Mouse (Mus musculus) neural tube, embryonic 11.5 days (tissue): Measurements from ENCODE around the gene Pik3cd. TPM values are rescaled to one million over a fixed set of nuclear protein-coding genes. Genes with fewer than 3 reads are reported as not detected.

Experiments used
- ATAC-seq: fragments of 200-750 bp; cut with Nextera tagmentation; 2 replicates; pipeline ENCODE4 v1.8.0; 2017; ENCODE audit warnings: moderate number of reproducible peaks, mild to moderate bottlenecking, moderate TSS enrichment, moderate library complexity; ENCODE audit not compliant: insufficient read depth, low FRiP score, low TSS enrichment
- DNase-seq: peaks from one replicate; pipeline ENCODE4 v3.0.0-alpha.2; 2015; ENCODE audit warnings: low spot score
- H3K27ac ChIP-seq: fragments of 300-500 bp; sonication (generic); 2 replicates; pipeline ENCODE4 v1.5.1; 2014; ENCODE audit warnings: low read depth, mild to moderate bottlenecking, low read length
- H3K27me3 ChIP-seq: fragments of 300-500 bp; sonication (generic); 2 replicates; pipeline ENCODE4 v1.6.1; 2014; ENCODE audit warnings: mild to moderate bottlenecking, low read length, mixed read lengths; ENCODE audit not compliant: control insufficient read depth, insufficient read depth
- H3K36me3 ChIP-seq: fragments of 300-500 bp; sonication (generic); 2 replicates; pipeline ENCODE4 v1.6.1; 2014; ENCODE audit warnings: mild to moderate bottlenecking, low read length, moderate library complexity, mixed read lengths; ENCODE audit not compliant: control insufficient read depth, insufficient read depth
- H3K4me1 ChIP-seq: fragments of 300-500 bp; sonication (generic); 2 replicates; pipeline ENCODE4 v1.6.1; 2014; ENCODE audit warnings: low read length, mixed read lengths; ENCODE audit not compliant: control insufficient read depth, insufficient read depth
- H3K4me2 ChIP-seq: fragments of 300-500 bp; sonication (generic); 2 replicates; pipeline ENCODE4 v1.6.1; 2014; ENCODE audit warnings: low read depth, mild to moderate bottlenecking, moderate library complexity
- H3K4me3 ChIP-seq: fragments of 300-500 bp; sonication (generic); 2 replicates; pipeline ENCODE4 v1.5.1; 2014; ENCODE audit warnings: low read depth, low read length
- H3K9ac ChIP-seq: fragments of 300-500 bp; sonication (generic); 2 replicates; pipeline ENCODE4 v1.6.1; 2014; ENCODE audit warnings: mild to moderate bottlenecking, low read length
- H3K9me3 ChIP-seq: fragments of 300-500 bp; sonication (generic); 2 replicates; pipeline ENCODE4 v1.6.1; 2016; ENCODE audit warnings: low read length; ENCODE audit not compliant: control insufficient read depth
- WGBS: fragments of 180-500 bp; shearing (Covaris S2); extraction: QIAGEN DNeasy Blood & Tissue Kit; methylation state at CpG from one replicate; pipeline ENCODE4 v1.1.7; 2014; 5-methylcytosine and 5-hydroxymethylcytosine counted together
- polyA plus RNA-seq: library from polyadenylated mRNA; unstranded; fragments of >200 nt; fragmentation: Nextera tagmentation; extraction: Ambion mirVana; gene quantifications from 2 replicates; pipeline ENCODE4 v1.2.1, GENCODE M21; 2014

Pik3cd gene
- polyA plus RNA-seq, 1 experiment from 2014 or later, result 15.0 TPM

GRCm38 (mm10) chr4:149684841-149685623 lies 17.3 kb downstream of the Pik3cd start:
- WGBS, result 65% methylated on average over 11 of the region's 11 CpGs
- ATAC-seq, result no peak
- no peak overlapping the region for H3K27ac ChIP-seq
- H3K4me1 ChIP-seq, result no peaks in the 10 kb centered on the region
- no peaks in the 10 kb centered on the region for H3K27me3 ChIP-seq
- H3K9me3 ChIP-seq, result no peaks in the 10 kb centered on the region
- no peak overlapping the region for H3K4me3 ChIP-seq
- H3K9ac ChIP-seq, result no peak overlapping the region
- no peak for DNase-seq
- no peak overlapping the region for H3K4me2 ChIP-seq
- no peaks in the 10 kb centered on the region for H3K36me3 ChIP-seq

- H3K4me2 ChIP-seq, result no peak overlapping the region
- no peak for DNase-seq
- H3K27me3 ChIP-seq, result no peaks in the 10 kb centered on the region
- H3K36me3 ChIP-seq, result no peaks in the 10 kb centered on the region
- WGBS, result 21% methylated on average over 7 of the region's 7 CpGs
- no peak for ATAC-seq
- no peak overlapping the region for H3K27ac ChIP-seq
- no peaks in the 10 kb centered on the region for H3K4me1 ChIP-seq
- no peak overlapping the region for H3K9ac ChIP-seq
- H3K9me3 ChIP-seq, result no peaks in the 10 kb centered on the region
- H3K4me3 ChIP-seq, result no peak overlapping the region
Measured at GRCm38 (mm10) chr4:149683875-149684274, 18.5 kb downstream of the Pik3cd start.

GRCm38 (mm10) chr4:149679056-149679770 lies 23.2 kb downstream of the Pik3cd start:
- H3K27ac ChIP-seq, result no peak overlapping the region

GRCm38 (mm10) chr4:149678006-149678405 lies 24.4 kb downstream of the Pik3cd start:
- no peak for DNase-seq
- H3K9ac ChIP-seq, result no peak overlapping the region
- no peaks in the 10 kb centered on the region for H3K36me3 ChIP-seq
- no peak for ATAC-seq
- no peak overlapping the region for H3K27ac ChIP-seq
- H3K4me1 ChIP-seq, result no peaks in the 10 kb centered on the region
- 71% methylated on average over 1 of the region's 1 CpGs for whole genome bisulfite sequencing
- H3K9me3 ChIP-seq, result no peaks in the 10 kb centered on the region
- no peak overlapping the region for H3K4me2 ChIP-seq
- no peak overlapping the region for H3K4me3 ChIP-seq
- H3K27me3 ChIP-seq, result peaks cover 3% of the 10 kb centered on the region; the same call in 1 of the 2 replicates

More at GRCm38 (mm10) chr4:149679056-149679770, 23.2 kb downstream of the Pik3cd start:
- H3K4me3 ChIP-seq, result no peak overlapping the region
- no peak overlapping the region for H3K9ac ChIP-seq
- H3K9me3 ChIP-seq, result no peaks in the 10 kb centered on the region
- ATAC-seq, result no peak
- no peak for DNase-seq
- no peaks in the 10 kb centered on the region for H3K4me1 ChIP-seq
- no peak overlapping the region for H3K4me2 ChIP-seq
- no peaks in the 10 kb centered on the region; the same call in 1 of the 2 replicates for H3K27me3 ChIP-seq
- H3K36me3 ChIP-seq, result no peaks in the 10 kb centered on the region
- 76% methylated on average over 11 of the region's 11 CpGs for WGBS

- no peaks in the 10 kb centered on the region for H3K36me3 ChIP-seq
- H3K4me3 ChIP-seq, result peak overlapping the region; percentile 65
- H3K4me1 ChIP-seq, result no peaks in the 10 kb centered on the region
- peaks cover 3% of the 10 kb centered on the region; the same call in 1 of the 2 replicates for H3K27me3 ChIP-seq
- H3K4me2 ChIP-seq, result peak overlapping the region; percentile 94
- peak; percentile 94 for ATAC-seq
- H3K9ac ChIP-seq, result peak overlapping the region; percentile 77
- WGBS, result under 1% methylated on average over 58 of the region's 60 CpGs
- no peaks in the 10 kb centered on the region for H3K9me3 ChIP-seq
- peak overlapping the region; percentile 72 for H3K27ac ChIP-seq
- peak; percentile 83 for DNase-seq
Measured at GRCm38 (mm10) chr4:149675378-149676261, 26.8 kb downstream of the Pik3cd start.

GRCm38 (mm10) chr4:149674814-149675377 lies 27.5 kb downstream of the Pik3cd start:
- no peak for DNase-seq
- Histone ChIP-seq H3K9me3 (no peaks in the 10 kb centered on the region), H3K27ac (peak overlapping the region; percentile 72), H3K4me1 (no peaks in the 10 kb centered on the region), H3K4me2 (peak overlapping the region; percentile 94), H3K27me3 (peaks cover 3% of the 10 kb centered on the region; the same call in 1 of the 2 replicates), H3K36me3 (no peaks in the 10 kb centered on the region), H3K9ac (peak overlapping the region; percentile 77), H3K4me3 (peak overlapping the region; percentile 65)
- ATAC-seq, result no peak
- 8% methylated on average over 8 of the region's 8 CpGs for WGBS

GRCm38 (mm10) chr4:149672747-149673146 lies 29.6 kb downstream of the Pik3cd start:
- Histone ChIP-seq H3K9me3 (no peaks in the 10 kb centered on the region), H3K4me3 (no peak overlapping the region), H3K4me1 (no peaks in the 10 kb centered on the region), H3K36me3 (no peaks in the 10 kb centered on the region), H3K9ac (no peak overlapping the region), H3K4me2 (no peak overlapping the region), H3K27me3 (peaks cover 3% of the 10 kb centered on the region; the same call in 1 of the 2 replicates), H3K27ac (no peak overlapping the region)
- no peak for DNase-seq
- ATAC-seq, result no peak
- 93% methylated on average over 5 of the region's 5 CpGs for WGBS

- Histone ChIP-seq H3K9me3 (no peaks in the 10 kb centered on the region), H3K36me3 (no peaks in the 10 kb centered on the region), H3K4me3 (no peak overlapping the region), H3K27ac (no peak overlapping the region), H3K27me3 (peaks cover 3% of the 10 kb centered on the region; the same call in 1 of the 2 replicates), H3K4me1 (no peaks in the 10 kb centered on the region), H3K4me2 (no peak overlapping the region), H3K9ac (no peak overlapping the region)
- DNase-seq (no peak), ATAC-seq (no peak)
- 97% methylated on average over 6 of the region's 6 CpGs for WGBS
Measured at GRCm38 (mm10) chr4:149671175-149671574, 31.2 kb downstream of the Pik3cd start.
